Comparison of ENCODE assay signal across 9 mouse cellular contexts in the genomic region with DNA sequence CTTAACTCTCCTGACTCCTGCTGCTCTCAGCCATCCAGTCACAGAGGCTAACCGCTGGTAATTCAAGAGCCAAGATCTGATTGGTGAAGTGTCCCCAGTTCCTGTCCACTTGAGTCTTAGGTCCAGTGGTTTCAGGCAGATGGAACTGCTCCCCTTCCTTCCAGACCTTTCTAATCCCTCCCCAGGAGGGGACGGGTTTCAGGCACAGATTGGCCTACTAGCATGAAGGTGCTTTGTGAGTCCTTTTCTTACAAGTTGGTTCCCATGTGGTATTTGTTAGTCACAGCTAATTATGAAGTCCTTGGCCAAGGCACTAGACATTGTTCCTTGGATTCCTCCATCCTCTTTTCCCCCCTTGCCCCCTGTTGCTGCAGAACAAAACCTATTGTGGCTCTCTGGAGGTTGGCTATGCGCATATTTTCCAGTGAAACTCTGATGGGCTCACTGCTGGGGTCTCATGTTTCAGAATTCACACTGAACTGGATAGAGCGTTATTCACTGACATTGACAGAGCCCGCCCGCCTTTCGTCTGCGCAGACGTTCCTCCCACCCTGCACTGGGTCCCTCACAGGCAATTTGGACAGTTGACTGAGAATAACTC.
DNase-seq lines count a peak whose midpoint lies in the region; ATAC-seq and TF ChIP-seq lines count a peak whose summit lies in the region.
"Had no signal": no experiment of that assay in that cellular context is flagged by ENCODE, and none has a peak within 500 bp of the region (broad histone marks: within the 10 kb centered on the region; RNA-seq: fewer than 3 reads in every experiment).

No protein-coding gene starts in this region.

- H3K27ac ChIP-seq in lung, embryonic 14.5 days (ENCODE audit: low read depth): peak overlapping the region; percentile 50; the same call in 1 of the 2 replicates
- peak overlapping the region; percentile 76 for H3K27ac ChIP-seq in embryonic facial prominence, embryonic 10.5 days (replicated peaks)
- H3K27ac ChIP-seq in intestine, embryonic 15.5 days: no peak overlapping the region
- H3K27ac ChIP-seq in neural tube, embryonic 11.5 days (ENCODE audit: low read depth, low read length): peak overlapping the region; percentile 65
- H3K27ac ChIP-seq in left cerebral cortex, adult 2 months: no peak overlapping the region
- H3K27ac ChIP-seq: hindbrain, embryonic 15.5 days had no signal

- TF ChIP-seq CTCF in lung, embryonic 14.5 days (IDR thresholded peaks at IDR 0.05; ENCODE audit: low read depth): no peak
- no peak for TF ChIP-seq CTCF in left cerebral cortex, adult 2 months (IDR thresholded peaks at IDR 0.05)

- intact Hi-C loops in left cerebral cortex, adult 2 months (cut with DNase I): no loop called here
- intact Hi-C loops in left cerebral cortex, postnatal 36 days (cut with DNase I): no loop called here

- no peaks in the 10 kb centered on the region for H3K27me3 ChIP-seq in lung, embryonic 14.5 days (ENCODE audit: insufficient read depth, low read length)
- no peaks in the 10 kb centered on the region for H3K27me3 ChIP-seq in embryonic facial prominence, embryonic 10.5 days (replicated peaks; ENCODE audit: low read depth, poor library complexity, severe bottlenecking)
- H3K27me3 ChIP-seq in intestine, embryonic 15.5 days (replicated peaks): no peaks in the 10 kb centered on the region
- H3K27me3 ChIP-seq in neural tube, embryonic 11.5 days (ENCODE audit: control insufficient read depth, insufficient read depth, low read length): no peaks in the 10 kb centered on the region
- H3K27me3 ChIP-seq: hindbrain, embryonic 15.5 days had no signal

- H3K4me1 ChIP-seq in lung, embryonic 14.5 days (ENCODE audit: insufficient read depth): peaks cover 43% of the 10 kb centered on the region
- peaks cover 73% of the 10 kb centered on the region for H3K4me1 ChIP-seq in embryonic facial prominence, embryonic 10.5 days
- H3K4me1 ChIP-seq in intestine, embryonic 15.5 days (replicated peaks): peaks cover 30% of the 10 kb centered on the region
- H3K4me1 ChIP-seq in neural tube, embryonic 11.5 days (ENCODE audit: control insufficient read depth, insufficient read depth, low read length): peaks cover 38% of the 10 kb centered on the region

- H3K36me3 ChIP-seq in lung, embryonic 14.5 days (ENCODE audit: insufficient read depth): no peaks in the 10 kb centered on the region
- H3K36me3 ChIP-seq in embryonic facial prominence, embryonic 10.5 days (replicated peaks): 0 out of 2 replicates have a peak, but pooled peaks cover 11% of the 10 kb centered on the region
- H3K36me3 ChIP-seq in intestine, embryonic 15.5 days: no peaks in the 10 kb centered on the region
- H3K36me3 ChIP-seq in neural tube, embryonic 11.5 days (ENCODE audit: control insufficient read depth, insufficient read depth, low read length): no peaks in the 10 kb centered on the region
- H3K36me3 ChIP-seq: hindbrain, embryonic 15.5 days had no signal

- H3K9me3 ChIP-seq in lung, embryonic 14.5 days (ENCODE audit: low read depth, low read length): no peaks in the 10 kb centered on the region
- H3K9me3 ChIP-seq in embryonic facial prominence, embryonic 10.5 days: no peaks in the 10 kb centered on the region
- no peaks in the 10 kb centered on the region for H3K9me3 ChIP-seq in intestine, embryonic 15.5 days
- H3K9me3 ChIP-seq in neural tube, embryonic 11.5 days (ENCODE audit: control insufficient read depth, low read length): no peaks in the 10 kb centered on the region
- H3K9me3 ChIP-seq: hindbrain, embryonic 15.5 days had no signal

- ATAC-seq in lung, embryonic 14.5 days (ENCODE audit: insufficient read depth): peak; percentile 64
- ATAC-seq in intestine, embryonic 15.5 days: 0 out of 2 replicates have a peak, but pooled peaks have one; percentile 2
- ATAC-seq in neural tube, embryonic 11.5 days (ENCODE audit: insufficient read depth, low FRiP score, low TSS enrichment): peak; percentile 60

- no peak overlapping the region for H3K9ac ChIP-seq in lung, embryonic 14.5 days
- H3K9ac ChIP-seq in intestine, embryonic 15.5 days: no peak overlapping the region
- no peak overlapping the region for H3K9ac ChIP-seq in neural tube, embryonic 11.5 days (ENCODE audit: low read length)
- H3K9ac ChIP-seq: hindbrain, embryonic 15.5 days had no signal

- 34% methylated on average over 9 of the region's 9 CpGs for WGBS in lung, embryonic 14.5 days
- WGBS in embryonic facial prominence, embryonic 10.5 days: 29% methylated on average over 9 of the region's 9 CpGs
- 48% methylated on average over 9 of the region's 9 CpGs for WGBS in intestine, embryonic 15.5 days
- 14% methylated on average over 9 of the region's 9 CpGs for WGBS in neural tube, embryonic 11.5 days

- peak overlapping the region; percentile 2; the same call in 1 of the 2 replicates for H3K4me2 ChIP-seq in lung, embryonic 14.5 days
- H3K4me2 ChIP-seq in intestine, embryonic 15.5 days (replicated peaks): peak overlapping the region; percentile 17; the same call in 1 of the 2 replicates
- no peak overlapping the region for H3K4me2 ChIP-seq in neural tube, embryonic 11.5 days (ENCODE audit: low read depth)
- H3K4me2 ChIP-seq: hindbrain, embryonic 15.5 days had no signal

- no peak overlapping the region for H3K4me3 ChIP-seq in lung, embryonic 14.5 days (ENCODE audit: low read depth, low read length)
- no peak overlapping the region for H3K4me3 ChIP-seq in embryonic facial prominence, embryonic 10.5 days
- H3K4me3 ChIP-seq in intestine, embryonic 15.5 days (replicated peaks): no peak overlapping the region
- no peak overlapping the region for H3K4me3 ChIP-seq in neural tube, embryonic 11.5 days (ENCODE audit: low read depth, low read length)
- no peak overlapping the region for H3K4me3 ChIP-seq in left cerebral cortex, adult 2 months
- H3K4me3 ChIP-seq: hindbrain, embryonic 15.5 days had no signal

- peak; percentile 86 for DNase-seq in lung, embryonic 14.5 days
- DNase-seq in lung, postnatal 14 days: no peak
- DNase-seq in embryonic facial prominence, embryonic 10.5 days (ENCODE audit: low spot score): peak; percentile 44
- peak; percentile 63 for DNase-seq in neural tube, embryonic 11.5 days (ENCODE audit: low spot score)
- no peak for DNase-seq in left cerebral cortex, adult 2 months (ENCODE audit: extremely low spot score in 1 of 2, low spot score in 2 of 2)
- DNase-seq in left cerebral cortex, postnatal 36 days (ENCODE audit: low spot score in 2 of 2): no peak
- DNase-seq in adrenal gland, postnatal 25 days: no peak

Comparison
In these comparisons a context has a peak if more than half of its experiments do, and no peak if none do; other contexts are left out.
1. DNase-seq: peak in lung, embryonic 14.5 days (single experiment), embryonic facial prominence, embryonic 10.5 days (single experiment) and neural tube, embryonic 11.5 days (single experiment); none in lung, postnatal 14 days (single experiment), left cerebral cortex, adult 2 months (0 of 2), left cerebral cortex, postnatal 36 days (0 of 2) and adrenal gland, postnatal 25 days (single experiment).
2. ATAC-seq: peak in every context shown above with its lines; median percentile 64 in lung, embryonic 14.5 days; 60 in neural tube, embryonic 11.5 days; 2 in intestine, embryonic 15.5 days.
3. H3K27ac ChIP-seq: peak in lung, embryonic 14.5 days (single experiment), embryonic facial prominence, embryonic 10.5 days (single experiment) and neural tube, embryonic 11.5 days (single experiment); none in intestine, embryonic 15.5 days (single experiment) and left cerebral cortex, adult 2 months (single experiment).